Mouse (Mus musculus): ENCODE measurements around the gene Nudt22. TPM values are rescaled to one million over a fixed set of nuclear protein-coding genes. Genes with fewer than 3 reads are reported as not detected.

Gene Nudt22
- total and polyA plus RNA-seq, 3 experiments = 25.5 to 44.5 (median 33.6) TPM

DNA sequence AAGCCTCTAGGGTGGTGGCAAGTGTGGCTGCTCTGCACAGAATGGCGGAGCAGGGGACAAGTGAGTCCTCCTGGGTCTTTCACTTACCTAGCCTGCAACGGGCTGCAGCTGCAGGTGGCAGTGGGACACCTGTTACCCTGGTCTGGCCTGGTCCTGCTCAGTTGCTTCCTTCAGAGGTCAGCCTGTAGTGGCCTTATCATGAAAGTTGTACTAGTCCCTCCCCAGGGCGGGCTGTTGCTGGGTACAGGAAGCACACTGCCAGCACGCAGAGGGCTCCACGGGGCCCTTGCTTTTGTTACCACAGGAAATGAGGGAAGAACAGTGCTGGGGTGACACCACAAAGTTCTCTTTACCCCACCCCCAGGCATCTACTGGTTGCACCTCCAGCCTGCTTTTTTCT lies 23.3 kb upstream of the Nudt22 start, which contains the start of gene Fermt3:
Gene Fermt3, minus strand, starts transcription at position 279 of the 400 bp plus-strand sequence.
- peak; percentile 55 to 80 for DNase-seq
- H3K9ac ChIP-seq (ENCODE audit: low read depth, low read length) = no peak within 1 kb of the TSS
- intact Hi-C loops (cut with DNase I) = no loop called here
- H3K27ac ChIP-seq = peak within 1 kb of the TSS; percentile 33; the same call in 1 of the 2 replicates
- no peaks in the 10 kb centered on the region for H3K36me3 ChIP-seq (ENCODE audit: control insufficient read depth, insufficient read depth, low read length)
- WGBS = 40% methylated on average over 5 of the region's 5 CpGs
- no peaks in the 10 kb centered on the region for H3K79me2 ChIP-seq (replicated peaks; ENCODE audit: control insufficient read depth, insufficient read depth, low read length)
- no peaks in the 10 kb centered on the region; the same call in 1 of the 2 replicates for H3K4me1 ChIP-seq (ENCODE audit: control insufficient read depth, insufficient read depth, low read length)
- TF ChIP-seq CTCF (IDR thresholded peaks at IDR 0.05) = no peak
- TF ChIP-seq POLR2A (IDR thresholded peaks at IDR 0.05; ENCODE audit: insufficient read depth, low read depth, low read length) = 0 out of 2 replicates have a peak, but pooled peaks have one; percentile 33
- H3K4me3 ChIP-seq = no peak within 1 kb of the TSS
- no peaks in the 10 kb centered on the region for H3K27me3 ChIP-seq (ENCODE audit: control insufficient read depth, insufficient read depth, low read length)

DNA sequence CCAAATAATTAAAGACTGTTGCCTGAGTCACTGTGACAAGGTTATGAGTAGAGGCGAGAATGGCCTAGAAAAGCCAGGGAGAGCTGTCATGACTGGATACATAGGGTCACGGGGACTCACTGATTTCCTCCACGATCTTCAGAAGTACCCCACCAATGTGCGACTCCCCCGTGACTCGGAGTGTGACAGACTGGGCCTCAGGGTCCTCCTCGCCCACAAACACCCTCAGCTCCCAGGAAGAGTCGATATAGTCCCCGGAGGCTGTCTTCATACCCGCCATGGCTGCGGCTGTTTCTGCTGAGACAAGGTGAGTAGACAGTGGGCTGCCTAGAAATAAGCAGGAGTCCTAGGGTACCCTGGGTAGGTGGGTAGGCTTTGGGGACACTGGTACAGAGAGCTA lies 22.6 kb upstream of the Nudt22 start:
- WGBS = 71% methylated on average over 11 of the region's 11 CpGs
- Histone ChIP-seq H3K27ac (peak overlapping the region; percentile 33; the same call in 1 of the 2 replicates), H3K27me3 (ENCODE audit: control insufficient read depth, insufficient read depth, low read length) (no peaks in the 10 kb centered on the region), H3K9ac (ENCODE audit: low read depth, low read length) (no peak overlapping the region), H3K36me3 (ENCODE audit: control insufficient read depth, insufficient read depth, low read length) (no peaks in the 10 kb centered on the region), H3K4me3 (no peak overlapping the region), H3K4me1 (ENCODE audit: control insufficient read depth, insufficient read depth, low read length) (no peaks in the 10 kb centered on the region; the same call in 1 of the 2 replicates), H3K79me2 (replicated peaks; ENCODE audit: control insufficient read depth, insufficient read depth, low read length) (no peaks in the 10 kb centered on the region)
- TF ChIP-seq CTCF (IDR thresholded peaks at IDR 0.05) (no peak), EP300 (IDR thresholded peaks at IDR 0.05; ENCODE audit: insufficient read depth, low read depth, low read length) (no peak), POLR2A (IDR thresholded peaks at IDR 0.05; ENCODE audit: insufficient read depth, low read depth, low read length) (no peak)
- peak in 1 of 2 experiments; percentile 21 for DNase-seq
- intact Hi-C loops (cut with DNase I) = no loop called here

DNA sequence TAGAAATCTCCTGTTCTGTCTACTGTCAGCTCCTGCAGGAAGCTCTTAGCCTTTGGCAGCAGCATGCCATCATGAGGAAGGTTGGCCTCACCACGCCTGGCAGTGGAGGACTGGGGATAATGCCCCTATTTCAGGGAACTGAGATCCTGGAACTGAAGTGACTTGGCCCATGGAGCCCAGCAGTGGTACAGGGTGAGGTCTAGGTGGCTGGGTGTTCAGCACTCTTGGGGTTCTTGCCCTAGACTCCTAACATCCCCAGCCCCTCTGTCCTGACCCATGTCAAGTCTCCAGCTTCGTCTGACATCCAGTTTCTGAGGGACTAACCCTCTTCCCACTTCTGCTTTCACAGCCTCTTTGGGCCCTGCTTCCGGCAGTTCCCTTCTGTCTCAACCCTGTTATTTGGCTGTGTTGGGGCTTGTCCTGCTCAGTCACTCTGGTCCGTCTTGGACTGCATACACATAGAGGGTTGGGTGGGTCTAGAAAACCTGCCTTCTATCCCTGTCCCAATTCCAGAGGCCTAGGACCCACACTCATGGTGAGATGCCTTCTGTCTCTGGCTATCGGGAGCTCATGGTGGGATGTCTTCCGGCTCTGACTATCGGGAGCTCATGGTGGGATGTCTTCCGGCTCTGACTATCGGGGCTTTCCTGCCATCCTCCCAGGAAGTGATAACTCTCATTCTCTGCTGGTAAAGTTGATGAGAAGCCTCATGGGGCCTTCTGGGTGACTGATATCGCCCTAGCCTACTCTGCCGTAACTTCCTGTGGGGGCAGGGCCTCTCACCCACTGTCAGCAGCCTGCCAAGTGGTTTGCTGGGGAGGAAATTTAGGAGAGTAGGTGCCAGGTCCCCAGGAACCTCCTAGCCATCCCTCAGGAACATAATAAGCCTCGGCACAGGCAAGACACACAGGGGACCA lies 21.9 kb upstream of the Nudt22 start:
- no peaks in the 10 kb centered on the region for H3K27me3 ChIP-seq (ENCODE audit: control insufficient read depth, insufficient read depth, low read length)
- no peaks in the 10 kb centered on the region for H3K36me3 ChIP-seq (ENCODE audit: control insufficient read depth, insufficient read depth, low read length)
- no peak overlapping the region for H3K9ac ChIP-seq (ENCODE audit: low read depth, low read length)
- no peak overlapping the region; the same call in 1 of the 2 replicates for H3K27ac ChIP-seq
- DNase-seq = peak; percentile 23 to 45
- TF ChIP-seq EP300 (IDR thresholded peaks at IDR 0.05; ENCODE audit: insufficient read depth, low read depth, low read length) (no peak), POLR2A (IDR thresholded peaks at IDR 0.05; ENCODE audit: insufficient read depth, low read depth, low read length) (no peak), CTCF (IDR thresholded peaks at IDR 0.05) (no peak)
- WGBS = 51% methylated on average over 12 of the region's 12 CpGs
- H3K79me2 ChIP-seq (replicated peaks; ENCODE audit: control insufficient read depth, insufficient read depth, low read length) = no peaks in the 10 kb centered on the region
- intact Hi-C loops (cut with DNase I) = no loop called here
- H3K4me1 ChIP-seq (ENCODE audit: control insufficient read depth, insufficient read depth, low read length) = no peaks in the 10 kb centered on the region; the same call in 1 of the 2 replicates
- H3K4me3 ChIP-seq = no peak overlapping the region

DNA sequence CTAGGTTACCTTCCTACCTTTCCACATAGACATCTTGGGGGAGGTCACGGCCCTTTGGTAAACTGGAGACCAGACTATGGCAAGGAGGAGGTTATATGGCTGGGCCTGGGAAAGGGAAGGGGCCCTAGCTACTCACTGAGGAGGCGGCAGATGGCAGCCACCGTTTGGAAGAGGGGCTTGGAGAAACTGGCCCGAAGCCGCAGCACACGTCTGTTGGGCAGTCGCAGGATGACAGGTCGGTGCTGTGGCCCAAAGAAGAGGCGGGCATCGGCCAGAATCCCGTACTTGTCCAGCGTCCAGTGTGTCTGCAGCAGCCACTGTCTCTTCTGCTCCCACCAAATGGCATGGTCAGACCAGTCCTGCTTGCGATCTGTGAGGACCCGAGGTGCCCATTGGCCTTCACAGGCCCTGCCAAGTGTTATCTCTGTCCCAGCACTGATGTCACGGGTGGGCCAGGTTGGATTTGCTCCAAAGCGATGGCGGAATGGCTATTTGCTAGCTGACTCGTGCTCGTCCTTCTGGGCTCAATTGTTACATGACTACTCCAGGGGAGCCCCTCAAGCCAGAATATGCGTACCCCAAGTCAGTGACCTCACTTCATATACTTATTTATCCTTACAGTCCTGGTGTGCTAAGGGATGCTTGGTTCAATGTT lies 18.7 kb upstream of the Nudt22 start:
- Histone ChIP-seq H3K27me3 (ENCODE audit: control insufficient read depth, insufficient read depth, low read length) (no peaks in the 10 kb centered on the region), H3K4me1 (ENCODE audit: control insufficient read depth, insufficient read depth, low read length) (no peaks in the 10 kb centered on the region), H3K9ac (ENCODE audit: low read depth, low read length) (no peak overlapping the region), H3K4me3 (no peak overlapping the region), H3K79me2 (replicated peaks; ENCODE audit: control insufficient read depth, insufficient read depth, low read length) (no peaks in the 10 kb centered on the region), H3K36me3 (ENCODE audit: control insufficient read depth, insufficient read depth, low read length) (no peaks in the 10 kb centered on the region), H3K27ac (no peak overlapping the region)
- 86% methylated on average over 20 of the region's 20 CpGs for WGBS
- TF ChIP-seq EP300 (IDR thresholded peaks at IDR 0.05; ENCODE audit: insufficient read depth, low read depth, low read length) (no peak), CTCF (IDR thresholded peaks at IDR 0.05) (no peak), POLR2A (IDR thresholded peaks at IDR 0.05; ENCODE audit: insufficient read depth, low read depth, low read length) (no peak)
- intact Hi-C loops (cut with DNase I) = no loop called here
- no peak for DNase-seq

DNA sequence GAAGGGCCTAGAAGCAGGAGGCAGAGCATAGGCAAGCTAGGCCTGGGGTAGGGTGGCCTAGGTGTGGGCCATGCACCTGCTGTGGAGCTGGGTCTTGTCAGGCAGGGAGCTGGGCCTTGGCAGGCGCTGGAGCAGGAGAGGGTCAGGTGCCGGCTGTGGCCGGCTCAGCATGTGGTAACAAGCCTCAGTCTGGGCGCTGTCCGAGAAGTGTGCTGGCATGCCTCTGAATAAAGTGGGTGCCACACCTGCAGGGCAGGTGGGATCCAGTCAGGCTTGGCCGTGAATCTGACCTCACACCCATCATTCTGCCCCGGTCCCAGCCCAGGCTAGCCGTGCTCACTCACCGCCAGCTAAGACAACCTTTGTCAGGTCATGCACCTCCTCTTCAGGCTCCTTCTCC lies 18.1 kb upstream of the Nudt22 start:
- Histone ChIP-seq H3K4me1 (ENCODE audit: control insufficient read depth, insufficient read depth, low read length) (no peaks in the 10 kb centered on the region), H3K79me2 (replicated peaks; ENCODE audit: control insufficient read depth, insufficient read depth, low read length) (no peaks in the 10 kb centered on the region), H3K27me3 (ENCODE audit: control insufficient read depth, insufficient read depth, low read length) (no peaks in the 10 kb centered on the region), H3K4me3 (no peak overlapping the region), H3K36me3 (ENCODE audit: control insufficient read depth, insufficient read depth, low read length) (no peaks in the 10 kb centered on the region), H3K27ac (no peak overlapping the region), H3K9ac (ENCODE audit: low read depth, low read length) (no peak overlapping the region)
- TF ChIP-seq EP300 (IDR thresholded peaks at IDR 0.05; ENCODE audit: insufficient read depth, low read depth, low read length) = no peak
- no peak for TF ChIP-seq CTCF (IDR thresholded peaks at IDR 0.05)
- TF ChIP-seq POLR2A (IDR thresholded peaks at IDR 0.05; ENCODE audit: insufficient read depth, low read depth, low read length) = no peak
- intact Hi-C loops (cut with DNase I) = no loop called here
- DNase-seq = no peak
- WGBS = 91% methylated on average over 9 of the region's 9 CpGs
